Mouse (Mus musculus) lung, postnatal 14 days (tissue): ENCODE measurements around the gene Chrnb2.

Source experiments
- DNase-seq: peaks from one replicate; pipeline ENCODE4 v3.0.0; 2021

Chrnb2 gene

DNA sequence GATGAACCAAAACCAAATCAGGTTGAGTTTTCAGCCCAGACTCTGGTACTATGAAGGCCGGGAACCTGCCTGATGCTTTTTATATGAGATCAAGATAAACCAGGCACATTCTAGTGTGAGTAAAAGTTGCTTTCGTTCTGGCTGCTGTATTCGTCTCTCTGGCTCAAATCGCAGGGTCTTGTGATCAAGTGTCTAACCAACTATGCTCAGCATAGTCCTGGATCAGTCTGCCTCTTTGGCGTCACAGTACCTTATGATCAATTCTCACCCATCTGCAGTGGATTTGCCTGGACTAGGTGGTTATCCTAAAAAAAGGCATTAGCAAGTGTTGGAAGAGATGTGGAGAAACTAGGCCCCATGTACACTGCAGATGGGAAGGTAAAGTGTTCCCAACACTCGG lies 60.4 kb downstream of the Chrnb2 start:
- DNase-seq: no peak

DNA sequence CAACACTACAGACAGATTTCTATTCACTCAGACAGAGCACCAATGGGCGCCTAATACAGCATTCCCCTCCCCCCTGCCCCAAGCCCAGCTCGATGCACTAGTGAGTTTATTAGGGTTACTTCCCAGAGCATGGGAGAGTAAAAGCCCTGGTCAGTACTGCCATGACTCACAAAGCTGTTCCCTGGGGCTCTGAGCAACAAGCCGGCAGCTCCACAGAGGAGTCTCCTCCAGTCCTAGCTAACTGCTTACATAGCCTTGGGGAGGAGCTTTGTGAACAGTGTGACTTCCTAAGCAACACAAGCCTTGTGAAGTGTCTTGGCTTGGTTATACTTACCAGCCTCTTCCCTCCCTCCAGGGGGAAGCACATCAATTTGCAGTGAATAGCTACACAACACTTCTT lies 60.8 kb downstream of the Chrnb2 start:
- DNase-seq: no peak

- no peak for DNase-seq
Observed at GRCm38 (mm10) chr3:89700461-89700860, 64.0 kb downstream of the Chrnb2 start.

GRCm38 (mm10) chr3:89698958-89699357 lies 65.5 kb downstream of the Chrnb2 start:
- no peak for DNase-seq
